Mouse (Mus musculus): ENCODE measurements around the gene Mylk2. TPM values are rescaled to one million over a fixed set of nuclear protein-coding genes. Genes with fewer than 3 reads are reported as not detected.

Gene Mylk2
- polyA plus RNA-seq, 1 experiment from 2014 or later, result 0.12 TPM

DNA sequence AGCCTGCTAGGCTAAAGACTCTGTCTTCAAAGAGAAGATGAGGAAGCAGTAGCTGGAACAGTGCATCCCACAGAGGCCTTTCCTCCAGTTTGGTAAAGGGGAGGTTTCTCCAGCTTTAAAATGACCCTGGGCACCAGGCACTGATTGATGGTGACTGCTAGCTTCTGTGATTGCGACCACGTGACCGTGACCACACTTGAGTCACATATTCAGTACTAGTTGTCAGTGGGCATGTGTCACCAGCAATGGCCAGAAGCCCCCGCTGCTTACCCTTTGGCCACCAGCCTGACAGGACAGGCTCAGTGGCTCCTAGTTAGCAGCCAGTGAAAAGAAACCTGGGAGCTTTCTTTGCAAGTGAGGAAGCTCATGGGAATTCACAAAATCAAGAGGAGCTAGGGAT lies 7.6 kb upstream of the Mylk2 start:
- Histone ChIP-seq H3K27me3 (ENCODE audit: poor library complexity, severe bottlenecking) (0 out of 2 replicates have a peak, but pooled peaks cover 6% of the 10 kb centered on the region), H3K36me3 (replicated peaks) (peaks cover 7% of the 10 kb centered on the region; the same call in 1 of the 2 replicates), H3K9me3 (no peaks in the 10 kb centered on the region), H3K27ac (no peak overlapping the region), H3K4me1 (peaks cover 55% of the 10 kb centered on the region), H3K4me3 (no peak overlapping the region)
- WGBS, result 84% methylated on average over 4 of the region's 4 CpGs
- no peak for DNase-seq (ENCODE audit: extremely low spot score, low spot score)

DNA sequence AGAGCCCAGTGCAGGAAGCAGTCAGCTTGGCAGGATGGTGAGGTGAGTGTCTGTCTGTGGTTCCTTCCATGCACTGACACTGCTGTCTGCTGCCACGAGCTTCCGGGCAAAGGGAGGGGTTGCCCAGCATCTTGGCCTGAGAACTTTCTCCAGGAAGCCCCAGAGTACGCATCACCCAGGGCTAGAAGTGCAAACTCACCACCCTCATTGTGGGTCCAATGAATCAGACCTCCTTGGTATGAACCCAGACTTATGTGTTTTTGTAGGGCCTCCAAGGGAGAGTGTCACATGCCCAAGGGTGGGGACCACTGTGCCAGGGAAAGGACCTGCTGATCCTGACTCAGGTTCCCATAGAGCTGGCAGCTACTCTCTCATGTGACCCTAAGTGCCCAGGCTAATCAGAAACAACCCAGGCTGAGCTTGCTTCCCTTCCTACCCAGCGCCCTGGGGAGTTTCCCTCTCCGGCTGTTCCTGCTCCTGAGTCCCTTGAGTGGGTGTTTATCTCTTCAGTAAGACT lies 7.0 kb upstream of the Mylk2 start:
- DNase-seq (ENCODE audit: extremely low spot score, low spot score), result no peak
- no peaks in the 10 kb centered on the region for H3K9me3 ChIP-seq
- 71% methylated on average over 5 of the region's 5 CpGs for WGBS
- H3K27ac ChIP-seq, result no peak overlapping the region
- peaks cover 55% of the 10 kb centered on the region for H3K4me1 ChIP-seq
- 0 out of 2 replicates have a peak, but pooled peaks cover 6% of the 10 kb centered on the region for H3K27me3 ChIP-seq (ENCODE audit: poor library complexity, severe bottlenecking)
- H3K4me3 ChIP-seq, result no peak overlapping the region
- peaks cover 2% of the 10 kb centered on the region; the same call in 1 of the 2 replicates for H3K36me3 ChIP-seq (replicated peaks)

DNA sequence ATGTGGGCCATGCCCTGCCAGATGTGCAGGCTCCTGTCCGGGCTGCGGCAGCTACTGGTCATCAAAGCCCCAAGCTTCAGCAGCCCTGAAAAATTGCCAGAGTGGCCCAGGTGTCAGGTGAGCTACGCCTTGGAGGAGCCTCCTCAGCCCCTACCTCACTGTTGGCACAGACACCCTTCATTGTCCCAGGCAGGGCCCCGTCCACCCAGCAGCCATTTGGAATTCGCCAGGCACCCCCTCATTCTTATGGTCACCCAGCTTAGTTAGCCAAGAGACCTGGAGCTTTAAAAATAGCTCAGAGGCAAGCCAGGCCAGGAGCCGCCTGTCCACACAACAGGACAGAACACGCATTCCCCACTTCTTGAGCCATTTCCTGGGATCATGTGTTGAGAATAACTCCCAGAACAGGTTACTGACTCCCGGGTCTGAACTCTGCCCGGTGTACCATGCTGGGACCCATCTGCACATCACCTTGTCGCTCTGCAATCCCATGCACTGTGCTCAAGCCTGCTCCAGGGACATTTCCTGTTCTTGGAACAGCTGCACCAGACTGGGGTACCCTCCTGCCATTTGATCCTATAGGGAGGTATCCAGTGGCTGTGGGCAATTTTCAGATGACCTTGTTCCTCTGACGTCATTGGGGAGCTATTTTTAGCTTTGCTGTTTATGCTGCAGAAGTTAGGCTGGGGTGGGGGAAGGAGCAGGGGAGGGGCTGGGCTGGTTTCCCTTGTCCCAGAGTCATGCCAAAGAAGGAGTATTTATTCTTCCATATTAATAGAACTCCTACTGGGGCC lies 5.9 kb upstream of the Mylk2 start:
- no peak for DNase-seq (ENCODE audit: extremely low spot score, low spot score)
- Histone ChIP-seq H3K27ac (no peak overlapping the region), H3K4me1 (peaks cover 55% of the 10 kb centered on the region)

DNA sequence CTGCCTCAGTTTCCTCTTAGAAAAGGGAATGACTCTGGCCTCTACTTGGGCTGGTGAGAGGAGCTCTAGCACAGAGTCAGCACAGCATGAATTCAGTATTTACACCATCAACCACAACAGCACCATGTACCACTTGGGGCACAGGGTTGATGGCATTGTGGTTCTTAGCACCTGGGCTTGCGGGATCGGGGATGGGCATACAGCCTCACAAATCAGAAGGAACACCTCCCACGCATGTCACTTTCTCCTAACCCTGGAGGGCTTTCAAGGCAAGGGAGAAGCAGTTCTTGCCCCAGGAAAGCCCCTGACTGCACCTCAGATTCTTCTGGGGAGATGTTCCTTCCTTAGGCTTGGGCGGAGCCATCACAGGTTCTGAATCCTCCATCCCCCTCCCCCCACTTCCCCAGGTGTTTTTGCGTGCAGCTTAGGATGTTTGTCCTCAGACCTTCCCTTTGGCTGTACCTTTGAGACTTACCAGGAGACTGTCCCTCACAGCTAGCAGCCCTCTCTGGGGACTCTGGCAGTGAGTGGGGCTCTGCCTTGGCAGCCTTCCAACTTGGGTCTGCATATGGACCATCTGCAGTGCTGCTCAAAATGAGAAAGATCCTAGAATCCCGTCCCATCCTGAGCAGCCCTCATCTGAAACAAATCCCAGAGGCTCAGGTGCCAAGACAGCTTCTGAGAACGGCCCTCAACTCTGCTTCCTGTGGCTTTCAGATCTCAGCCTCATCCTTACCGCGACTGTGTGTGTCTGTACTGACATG lies 4.7 kb upstream of the Mylk2 start:
- no peak overlapping the region for H3K27ac ChIP-seq
- H3K27me3 ChIP-seq (ENCODE audit: poor library complexity, severe bottlenecking), result peaks cover 19% of the 10 kb centered on the region
- DNase-seq (ENCODE audit: extremely low spot score, low spot score), result no peak
- WGBS, result 65% methylated on average over 9 of the region's 9 CpGs
- no peaks in the 10 kb centered on the region for H3K9me3 ChIP-seq
- peaks cover 60% of the 10 kb centered on the region for H3K4me1 ChIP-seq
- H3K4me3 ChIP-seq, result no peak overlapping the region
- H3K36me3 ChIP-seq (replicated peaks), result no peaks in the 10 kb centered on the region

More for the DNA sequence above, 5.9 kb upstream of the Mylk2 start:
- Histone ChIP-seq H3K36me3 (replicated peaks) (no peaks in the 10 kb centered on the region), H3K4me3 (no peak overlapping the region), H3K9me3 (no peaks in the 10 kb centered on the region), H3K27me3 (ENCODE audit: poor library complexity, severe bottlenecking) (peaks cover 7% of the 10 kb centered on the region)
- 75% methylated on average over 11 of the region's 11 CpGs for WGBS

DNA sequence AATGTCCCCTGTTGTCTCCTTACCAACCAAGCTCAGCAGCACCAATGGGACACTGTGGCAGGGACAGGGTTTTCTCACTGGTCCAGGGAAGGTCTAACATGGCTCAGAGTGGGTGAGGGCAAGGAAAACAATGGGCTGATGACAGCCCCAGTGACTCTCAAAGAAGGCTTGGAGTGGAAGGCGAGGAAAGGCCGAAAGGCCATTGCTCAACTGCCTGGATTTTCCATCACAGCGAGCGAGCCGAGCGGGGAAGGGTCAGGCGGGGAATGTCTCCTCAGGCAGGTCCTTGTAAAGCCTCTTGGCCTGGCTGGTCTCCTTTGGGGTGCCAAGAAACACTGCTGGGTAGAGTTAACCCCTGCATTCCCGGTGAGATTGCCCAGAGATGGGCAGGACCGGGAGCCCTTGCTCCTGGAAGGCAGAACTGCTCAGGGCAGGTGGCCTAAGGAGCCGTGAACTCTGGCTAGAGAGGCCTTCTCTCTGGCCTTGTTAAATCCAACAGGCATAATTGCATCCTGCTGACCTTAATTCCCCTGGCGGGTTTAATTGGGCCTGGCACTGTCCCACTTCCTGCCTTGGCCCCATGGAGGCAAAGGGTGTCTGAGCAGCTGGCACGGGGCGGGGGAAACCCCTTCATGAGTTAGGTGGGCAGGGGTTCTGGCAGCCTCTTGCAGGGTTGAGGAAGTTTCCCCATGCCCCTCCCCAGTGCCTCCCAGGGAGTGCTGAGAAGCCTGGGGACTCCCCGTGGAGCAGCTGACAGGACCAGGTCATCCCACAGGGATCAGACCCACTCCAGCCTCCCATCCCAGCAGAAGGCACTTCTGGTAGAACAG lies 3.8 kb upstream of the Mylk2 start:
- H3K27me3 ChIP-seq (ENCODE audit: poor library complexity, severe bottlenecking), result peaks cover 28% of the 10 kb centered on the region
- H3K9me3 ChIP-seq, result no peaks in the 10 kb centered on the region
- DNase-seq (ENCODE audit: extremely low spot score, low spot score), result no peak
- peak overlapping the region; percentile 40; the same call in 1 of the 2 replicates for H3K27ac ChIP-seq
- peaks cover 51% of the 10 kb centered on the region for H3K4me1 ChIP-seq
- 60% methylated on average over 14 of the region's 14 CpGs for WGBS
- no peak overlapping the region for H3K4me3 ChIP-seq
- no peaks in the 10 kb centered on the region for H3K36me3 ChIP-seq (replicated peaks)

DNA sequence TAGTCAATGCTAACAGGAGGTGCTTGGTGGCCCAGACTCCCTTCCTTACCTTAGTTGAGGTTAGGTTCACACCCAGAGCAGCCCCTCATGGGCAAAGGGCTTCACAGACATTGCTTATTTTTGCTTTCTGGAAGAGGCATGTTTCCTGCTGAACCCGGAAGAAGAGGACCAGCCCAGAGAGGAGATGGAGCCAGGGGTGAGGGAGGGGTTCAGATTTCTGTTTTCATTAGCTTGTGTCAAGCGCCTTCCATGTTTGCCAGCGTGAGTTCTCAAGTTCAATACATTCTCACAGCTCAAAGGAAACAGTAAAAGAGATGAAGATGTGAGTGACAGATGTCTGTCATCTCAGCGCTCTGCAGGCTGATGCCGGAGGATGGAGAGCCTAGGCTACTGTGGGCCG lies 1.3 kb upstream of the Mylk2 start:
- 89% methylated on average over 6 of the region's 6 CpGs for WGBS
- no peak overlapping the region for H3K27ac ChIP-seq

DNA sequence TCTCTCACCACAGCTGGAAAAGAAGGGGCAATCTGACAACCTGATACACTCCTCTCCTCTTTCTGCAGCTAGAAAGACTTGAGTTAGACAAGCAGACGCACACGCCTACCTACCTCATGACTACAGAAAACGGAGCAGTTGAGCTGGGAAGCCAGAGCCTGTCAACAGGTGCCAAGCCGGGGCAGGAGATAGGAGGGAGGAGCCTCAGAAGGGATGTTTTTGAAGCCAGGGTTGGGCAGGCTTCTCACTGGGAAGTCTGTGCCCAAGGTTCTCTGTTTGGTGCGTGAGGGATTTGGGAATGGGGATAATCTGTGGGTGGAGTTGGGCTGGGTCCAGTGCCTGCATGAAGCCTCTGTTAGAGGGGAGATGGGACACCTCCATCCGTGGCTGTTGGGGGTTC lies 280 bp downstream of the Mylk2 start:
- peaks cover 38% of the 10 kb centered on the region for H3K4me1 ChIP-seq
- no peaks in the 10 kb centered on the region for H3K9me3 ChIP-seq
- no peak overlapping the region for H3K27ac ChIP-seq
- peaks cover 61% of the 10 kb centered on the region for H3K27me3 ChIP-seq (ENCODE audit: poor library complexity, severe bottlenecking)
- DNase-seq (ENCODE audit: extremely low spot score, low spot score), result no peak
- whole genome bisulfite sequencing, result 31% methylated on average over 6 of the region's 6 CpGs
- no peak overlapping the region for H3K4me3 ChIP-seq
- no peaks in the 10 kb centered on the region for H3K36me3 ChIP-seq (replicated peaks)

More for the DNA sequence above, 1.3 kb upstream of the Mylk2 start:
- no peak for DNase-seq (ENCODE audit: extremely low spot score, low spot score)
- H3K36me3 ChIP-seq (replicated peaks), result no peaks in the 10 kb centered on the region
- H3K27me3 ChIP-seq (ENCODE audit: poor library complexity, severe bottlenecking), result peaks cover 50% of the 10 kb centered on the region
- no peaks in the 10 kb centered on the region for H3K9me3 ChIP-seq
- no peak overlapping the region for H3K4me3 ChIP-seq
- peaks cover 46% of the 10 kb centered on the region for H3K4me1 ChIP-seq

DNA sequence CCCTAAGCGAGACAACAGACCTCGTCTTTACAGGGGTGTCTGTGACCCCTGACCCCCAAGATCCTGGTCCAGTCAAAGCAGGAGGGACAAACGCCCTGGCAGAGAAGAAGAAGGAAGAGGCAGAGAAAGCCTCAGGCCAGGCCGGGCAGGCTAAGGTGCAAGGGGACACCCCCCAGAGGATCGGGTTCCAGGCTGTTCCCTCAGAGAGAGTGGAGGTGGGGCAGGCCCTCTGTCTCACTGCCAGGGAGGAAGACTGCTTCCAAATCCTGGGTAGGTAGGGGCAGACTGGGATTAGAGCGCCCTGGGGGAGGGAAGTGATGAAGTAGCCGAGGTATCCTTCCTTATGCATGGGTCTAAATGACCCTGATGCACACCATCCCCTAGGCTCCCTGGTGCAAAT lies 2.3 kb downstream of the Mylk2 start:
- Histone ChIP-seq H3K27me3 (ENCODE audit: poor library complexity, severe bottlenecking) (peaks cover 69% of the 10 kb centered on the region), H3K36me3 (replicated peaks) (no peaks in the 10 kb centered on the region), H3K4me3 (no peak overlapping the region), H3K27ac (no peak overlapping the region), H3K9me3 (no peaks in the 10 kb centered on the region), H3K4me1 (peaks cover 25% of the 10 kb centered on the region)
- WGBS, result 29% methylated on average over 7 of the region's 7 CpGs
- no peak for DNase-seq (ENCODE audit: extremely low spot score, low spot score)

DNA sequence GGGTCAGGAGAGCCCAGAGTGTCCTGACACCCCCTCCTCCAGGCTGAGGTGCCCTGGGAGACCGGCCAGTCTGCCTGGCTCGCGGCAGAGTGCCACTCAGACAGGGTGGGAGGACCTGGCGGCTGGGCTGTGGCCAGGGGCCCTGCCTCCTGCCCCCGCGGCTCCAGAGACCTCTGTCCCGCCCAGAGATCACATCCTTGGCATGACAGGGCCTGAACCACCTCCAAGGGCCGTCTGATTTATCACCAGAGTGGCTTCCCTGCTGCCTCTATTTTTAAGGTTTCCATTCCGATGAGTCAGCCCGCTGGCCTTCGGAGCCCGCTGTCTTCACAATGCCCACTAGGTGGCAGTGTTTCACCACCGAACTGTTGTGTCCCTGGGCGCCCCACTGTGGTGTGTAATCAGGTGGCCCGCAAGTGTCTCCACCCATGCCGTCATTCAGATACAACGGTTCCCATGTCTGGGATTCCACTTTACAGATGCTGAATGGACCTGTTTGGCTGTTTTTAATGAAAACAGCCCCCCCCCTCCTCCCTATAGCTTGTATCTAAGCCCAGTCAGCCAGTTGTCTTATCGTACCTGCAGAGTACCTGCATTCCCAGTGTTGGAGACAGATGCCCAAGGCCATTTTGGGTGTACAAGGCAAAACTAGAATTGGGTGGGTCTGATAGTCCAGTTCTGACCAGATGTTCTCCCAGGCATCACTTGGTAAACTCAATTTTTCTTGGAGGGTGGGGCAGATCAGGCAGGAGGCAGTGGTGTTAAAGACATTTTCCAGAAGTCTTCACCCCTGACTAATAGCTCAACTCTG lies 3.4 kb downstream of the Mylk2 start:
- H3K36me3 ChIP-seq (replicated peaks), result no peaks in the 10 kb centered on the region
- H3K4me1 ChIP-seq, result peaks cover 25% of the 10 kb centered on the region
- WGBS, result 6% methylated on average over 18 of the region's 18 CpGs
- peak overlapping the region; percentile 35 for H3K4me3 ChIP-seq
- no peak overlapping the region for H3K27ac ChIP-seq
- DNase-seq (ENCODE audit: extremely low spot score, low spot score), result peak; percentile 84
- H3K9me3 ChIP-seq, result no peaks in the 10 kb centered on the region
- peaks cover 73% of the 10 kb centered on the region for H3K27me3 ChIP-seq (ENCODE audit: poor library complexity, severe bottlenecking)

DNA sequence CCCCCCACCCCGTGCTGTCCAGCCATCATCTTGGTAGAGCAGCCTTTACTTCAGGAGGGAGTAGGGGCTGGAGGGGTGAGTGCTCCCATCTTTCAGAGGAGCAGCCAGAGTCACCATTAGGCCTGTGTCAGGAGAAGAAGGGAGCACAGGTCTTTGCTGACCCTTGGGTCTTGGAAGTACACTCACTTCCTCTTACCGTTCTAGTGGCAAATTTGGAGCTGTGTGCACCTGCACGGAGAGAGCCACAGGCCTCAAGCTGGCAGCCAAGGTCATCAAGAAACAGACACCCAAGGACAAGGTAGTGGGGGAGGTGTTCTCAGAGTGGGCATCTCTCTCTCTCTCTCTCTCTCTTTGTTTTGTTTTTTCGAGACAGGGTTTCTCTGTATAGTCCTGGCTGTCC lies 4.3 kb downstream of the Mylk2 start:
- peaks cover 25% of the 10 kb centered on the region for H3K4me1 ChIP-seq
- no peaks in the 10 kb centered on the region for H3K9me3 ChIP-seq
- H3K27me3 ChIP-seq (ENCODE audit: poor library complexity, severe bottlenecking), result peaks cover 70% of the 10 kb centered on the region
- 71% methylated on average over 4 of the region's 4 CpGs for WGBS
- H3K4me3 ChIP-seq, result no peak overlapping the region
- no peak overlapping the region for H3K27ac ChIP-seq
- no peak for DNase-seq (ENCODE audit: extremely low spot score, low spot score)
- no peaks in the 10 kb centered on the region for H3K36me3 ChIP-seq (replicated peaks)

DNA sequence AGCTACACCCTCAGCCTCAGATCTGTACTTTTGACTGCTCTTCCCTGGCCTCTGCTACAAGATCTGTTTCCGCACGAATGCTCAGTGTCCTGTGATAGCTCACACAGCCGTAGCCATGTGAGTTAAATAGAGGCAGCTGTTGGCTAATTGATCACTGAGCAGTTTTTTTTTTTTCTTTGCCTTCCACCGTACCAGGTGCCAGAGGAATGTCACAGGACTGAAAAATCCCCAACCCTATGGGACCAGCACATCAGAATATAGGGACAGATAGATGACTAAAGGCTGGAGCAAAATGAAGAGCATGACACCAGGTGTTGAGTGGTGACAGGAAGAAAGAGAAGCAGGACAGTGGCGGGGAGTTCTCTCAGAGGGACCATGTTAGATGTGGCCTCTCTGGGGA lies 5.0 kb downstream of the Mylk2 start:
- peaks cover 20% of the 10 kb centered on the region for H3K4me1 ChIP-seq
- H3K27me3 ChIP-seq (ENCODE audit: poor library complexity, severe bottlenecking), result peaks cover 63% of the 10 kb centered on the region
- no peaks in the 10 kb centered on the region for H3K36me3 ChIP-seq (replicated peaks)
- H3K4me3 ChIP-seq, result no peak overlapping the region
- no peak for DNase-seq (ENCODE audit: extremely low spot score, low spot score)
- no peak overlapping the region for H3K27ac ChIP-seq
- no peaks in the 10 kb centered on the region for H3K9me3 ChIP-seq
- 58% methylated on average over 5 of the region's 5 CpGs for WGBS

DNA sequence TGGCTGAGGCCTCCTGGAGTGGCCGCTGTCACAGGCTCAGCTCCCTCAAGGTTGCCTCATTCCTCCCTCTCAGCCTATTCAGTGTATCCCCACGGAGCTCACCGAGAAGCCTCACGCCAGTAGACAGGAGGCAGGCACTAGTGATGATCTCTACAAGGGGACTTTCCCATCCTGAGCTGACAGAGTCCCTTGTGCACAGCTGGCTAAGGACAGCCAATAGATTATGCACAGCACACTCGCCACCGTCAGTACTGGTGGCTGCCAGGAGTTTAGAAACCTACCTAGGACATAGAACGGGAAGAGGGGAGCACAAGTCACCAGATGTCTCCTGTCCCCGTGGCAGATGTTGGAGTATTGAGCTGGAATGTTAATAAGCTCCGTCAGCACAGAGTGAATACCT lies 6.5 kb downstream of the Mylk2 start:
- H3K36me3 ChIP-seq (replicated peaks), result no peaks in the 10 kb centered on the region
- no peak for DNase-seq (ENCODE audit: extremely low spot score, low spot score)
- H3K4me3 ChIP-seq, result no peak overlapping the region
- no peaks in the 10 kb centered on the region for H3K9me3 ChIP-seq
- H3K27ac ChIP-seq, result no peak overlapping the region
- 69% methylated on average over 9 of the region's 9 CpGs for WGBS
- peaks cover 47% of the 10 kb centered on the region for H3K27me3 ChIP-seq (ENCODE audit: poor library complexity, severe bottlenecking)
- H3K4me1 ChIP-seq, result peaks cover 25% of the 10 kb centered on the region

Measured in forebrain, embryonic 10.5 days (tissue).